Mouse (Mus musculus) adrenal gland, postnatal 25 days (tissue): ENCODE measurements around the gene Gnb3. TPM values are rescaled to one million over a fixed set of nuclear protein-coding genes. Genes with fewer than 3 reads are reported as not detected.
A peak's percentile ranks its signal among the peaks of the same experiment; 100 is the strongest.
"Not testable (repeated sequence)": the region's sequence is repeated elsewhere in the genome, so short reads cannot be mapped to it uniquely, and the experiment has no call there.

Source experiments
- DNase-seq: peaks from one replicate; pipeline ENCODE4 v3.0.0; 2021; ENCODE audit warnings: mixed read lengths
- total RNA-seq: library from RNA; stranded (reverse); gene quantifications from 2 replicates; pipeline ENCODE4 v1.2.3, GENCODE M21; 2021

The Gnb3 gene
- total RNA-seq, 1 experiment from 2014 or later, result 14.0 TPM

- no peak for DNase-seq
Measured at GRCm38 (mm10) chr6:124816611-124817010, 23.5 kb downstream of the Gnb3 start.

GRCm38 (mm10) chr6:124814858-124815774, 25.0 kb downstream of the Gnb3 start:
- no peak for DNase-seq

- DNase-seq, result no peak
Measured at GRCm38 (mm10) chr6:124814448-124814847, 25.6 kb downstream of the Gnb3 start.

GRCm38 (mm10) chr6:124813933-124814332, 26.1 kb downstream of the Gnb3 start, which contains the start of gene Tpi1:
Gene Tpi1 (minus strand): TSS chr6:124814296.
- peak; percentile 91 for DNase-seq

- DNase-seq, result peak; percentile 68
Measured at GRCm38 (mm10) chr6:124813496-124813895, 26.6 kb downstream of the Gnb3 start.

- no peak for DNase-seq
Measured at GRCm38 (mm10) chr6:124812848-124813247, 27.2 kb downstream of the Gnb3 start.

- DNase-seq, result no peak
Measured at GRCm38 (mm10) chr6:124811701-124812560, 28.1 kb downstream of the Gnb3 start.

- DNase-seq, result no peak
Measured at GRCm38 (mm10) chr6:124811403-124811665, 28.7 kb downstream of the Gnb3 start.

GRCm38 (mm10) chr6:124810566-124811402, 29.3 kb downstream of the Gnb3 start:
- not testable (repeated sequence) for DNase-seq

GRCm38 (mm10) chr6:124809775-124810538, 30.1 kb downstream of the Gnb3 start:
- no peak for DNase-seq

- peak; percentile 86 for DNase-seq
Measured at GRCm38 (mm10) chr6:124809052-124809774, 30.9 kb downstream of the Gnb3 start.

- peak; percentile 82 for DNase-seq
Measured at GRCm38 (mm10) chr6:124808358-124809012, 31.6 kb downstream of the Gnb3 start, which contains the start of gene Spsb2. Gene Spsb2 (plus strand): TSS chr6:124808661.

- no peak for DNase-seq
Measured at GRCm38 (mm10) chr6:124807986-124808357, 32.1 kb downstream of the Gnb3 start.

- no peak for DNase-seq
Measured at GRCm38 (mm10) chr6:124807366-124807765, 32.7 kb downstream of the Gnb3 start.

- no peak for DNase-seq
Measured at GRCm38 (mm10) chr6:124806446-124807140, 33.5 kb downstream of the Gnb3 start.

GRCm38 (mm10) chr6:124805341-124806321, 34.4 kb downstream of the Gnb3 start:
- peak; percentile 97 for DNase-seq

GRCm38 (mm10) chr6:124804341-124804740, 35.7 kb downstream of the Gnb3 start:
- no peak for DNase-seq

- not testable (repeated sequence) for DNase-seq
Measured at GRCm38 (mm10) chr6:124803691-124804090, 36.4 kb downstream of the Gnb3 start.
